Mouse (Mus musculus) c-Kit-positive CD71-positive TER-119-positive erythroid progenitor cells, embryonic 14.5 days (primary cell): ENCODE results near the gene Gm20388.

Experiments
- DNase-seq: peaks from one replicate; pipeline ENCODE4 v3.0.0-alpha.2; 2013; ENCODE audit warnings: low spot score

Gene Gm20388

DNA sequence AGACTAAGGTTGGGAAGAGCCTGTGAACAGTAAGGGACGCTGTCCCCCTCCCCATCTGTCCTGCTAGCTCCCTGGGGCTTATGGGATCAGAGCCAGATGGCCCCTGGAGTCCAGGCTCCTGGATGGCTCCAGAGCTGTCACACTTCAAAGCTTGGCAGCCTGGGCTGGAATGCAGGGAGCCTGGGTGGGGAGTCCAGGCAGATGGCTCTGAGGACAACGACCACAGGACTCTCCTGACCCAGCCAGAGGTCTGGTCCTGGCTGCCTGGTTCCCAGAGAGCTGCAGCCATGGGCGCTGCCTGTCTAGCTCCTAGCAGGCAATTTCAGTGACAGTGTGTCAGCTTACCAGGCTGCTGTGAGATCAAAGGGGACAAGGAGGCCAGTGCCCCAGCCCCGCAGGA is 984.4 kb downstream of the Gm20388 start:
- DNase-seq, result no peak

GRCm38 (mm10) chr8:120895600-120895999 is 985.0 kb downstream of the Gm20388 start:
- DNase-seq, result no peak

- no peak for DNase-seq
These were observed 985.6 kb downstream of the Gm20388 start for GRCm38 (mm10) chr8:120896203-120896602.

DNA sequence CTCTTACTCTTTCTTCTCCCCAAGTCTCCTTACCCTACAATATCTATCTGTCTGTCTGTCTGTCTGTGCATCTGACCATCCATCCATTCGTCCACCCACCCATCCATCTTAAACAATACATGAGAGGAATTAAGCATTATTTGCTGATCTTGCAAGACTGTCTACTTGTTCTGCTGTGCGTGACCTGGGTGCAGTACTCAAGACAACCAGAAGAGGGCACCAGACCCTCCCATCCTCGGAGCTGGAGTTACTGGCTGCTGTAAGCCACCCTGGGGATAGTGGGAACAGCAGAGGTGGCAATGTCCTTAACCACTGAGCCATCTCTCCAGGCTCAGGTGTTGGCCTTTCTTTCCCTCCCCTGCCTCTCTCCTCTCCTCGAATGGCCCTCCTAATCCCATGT is 987.4 kb downstream of the Gm20388 start:
- peak; percentile 30 for DNase-seq

- DNase-seq, result no peak
These were observed 988.3 kb downstream of the Gm20388 start for GRCm38 (mm10) chr8:120898828-120899407.

GRCm38 (mm10) chr8:120902346-120902745 is 991.7 kb downstream of the Gm20388 start:
- DNase-seq, result no peak

DNA sequence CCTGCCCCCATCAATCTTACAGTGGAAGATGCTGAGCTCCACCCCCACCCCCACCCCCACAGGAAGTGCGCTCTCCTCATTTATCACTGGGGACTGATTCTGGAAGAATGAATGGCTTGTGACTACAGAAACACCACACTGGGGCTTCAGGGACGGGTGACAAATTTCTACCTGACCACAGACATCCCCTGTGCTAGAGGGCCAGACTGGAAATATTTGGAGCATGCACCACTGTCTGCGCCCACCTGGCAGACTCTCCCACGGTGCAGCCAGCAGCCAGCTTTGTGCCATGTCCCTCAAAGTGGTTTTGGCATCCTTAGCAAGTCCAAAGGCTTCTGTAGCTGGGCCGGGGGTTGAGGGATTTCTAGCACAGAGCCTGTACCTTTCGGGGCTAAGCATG is 997.0 kb downstream of the Gm20388 start:
- no peak for DNase-seq

- DNase-seq, result no peak
These were observed 1000.3 kb downstream of the Gm20388 start for GRCm38 (mm10) chr8:120910936-120911335.

DNA sequence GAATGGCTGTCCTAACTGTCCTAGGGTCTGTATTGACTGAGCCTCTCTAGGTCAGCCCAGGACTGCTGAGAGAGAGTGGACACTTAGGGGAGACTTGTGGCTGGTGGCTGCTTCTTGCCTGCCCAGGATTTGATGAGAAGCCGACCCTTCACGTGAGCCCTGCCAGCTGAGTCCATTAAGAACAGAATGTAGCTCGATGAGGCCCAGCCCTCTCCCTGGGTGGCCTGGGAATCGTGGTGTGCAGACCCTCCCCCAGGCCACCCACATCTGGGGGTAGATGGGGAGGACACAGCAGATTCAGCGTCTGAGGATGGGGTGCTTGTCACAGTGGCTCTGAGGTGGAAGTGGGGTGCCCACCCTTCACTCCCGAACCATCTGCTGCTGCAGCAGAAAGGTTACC is 1001.8 kb downstream of the Gm20388 start:
- no peak for DNase-seq

DNA sequence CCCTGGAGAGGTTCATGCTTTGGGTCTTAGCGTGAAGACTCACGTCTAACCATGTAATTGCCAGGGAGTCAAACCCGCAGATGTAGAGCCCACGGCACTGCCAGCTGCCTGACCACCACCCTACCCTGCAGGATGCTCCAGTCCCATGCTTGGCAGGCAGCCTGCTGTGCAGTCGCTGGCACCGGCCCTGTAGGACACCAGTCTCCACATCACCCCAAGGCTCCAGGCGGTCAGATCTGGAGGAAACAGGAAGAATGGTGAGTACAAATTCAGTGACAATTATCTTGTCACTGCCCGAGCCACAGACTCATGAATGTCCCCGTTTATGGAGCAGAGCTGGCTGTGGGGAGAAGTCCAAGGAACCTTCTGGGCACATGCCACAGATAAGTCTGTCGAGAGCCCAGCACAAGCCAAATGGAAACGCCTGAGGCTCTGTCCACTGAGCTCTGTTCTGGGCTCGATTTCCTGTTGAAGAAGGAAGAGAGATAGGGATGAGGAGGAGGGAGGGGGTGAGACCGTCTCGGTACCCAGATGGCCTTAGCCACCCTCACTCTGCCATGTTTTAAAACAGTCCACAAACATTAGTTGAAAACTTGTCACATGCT is 1006.3 kb downstream of the Gm20388 start:
- no peak for DNase-seq

- DNase-seq, result no peak
These were observed 1009.9 kb downstream of the Gm20388 start for GRCm38 (mm10) chr8:120920527-120920926.

GRCm38 (mm10) chr8:120926201-120926600 is 1015.6 kb downstream of the Gm20388 start:
- DNase-seq, result no peak

DNA sequence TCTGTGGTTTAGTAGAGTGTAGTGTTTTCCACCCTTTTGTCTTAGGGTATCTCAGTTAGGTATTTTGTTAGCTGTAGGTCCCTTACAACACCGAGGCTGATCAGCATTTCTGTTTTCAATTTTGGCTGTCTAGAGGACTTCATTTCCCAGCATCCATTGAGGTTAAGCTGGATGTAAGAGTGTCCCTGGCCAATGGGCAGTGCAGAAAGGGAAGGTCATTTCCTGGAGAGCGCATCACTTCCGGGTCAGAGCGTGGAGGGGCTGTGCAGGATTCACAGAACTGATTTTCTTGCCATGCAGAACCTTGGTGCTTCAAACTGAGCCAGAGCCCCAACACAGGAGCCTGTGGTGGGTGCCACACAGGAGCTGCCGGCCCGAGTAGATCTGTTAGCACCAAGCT is 1017.4 kb downstream of the Gm20388 start:
- DNase-seq, result no peak

- no peak for DNase-seq
These were observed 1024.0 kb downstream of the Gm20388 start for GRCm38 (mm10) chr8:120934596-120934995.

GRCm38 (mm10) chr8:120936685-120937084 is 1026.0 kb downstream of the Gm20388 start:
- DNase-seq, result no peak

- no peak for DNase-seq
These were observed 1026.8 kb downstream of the Gm20388 start for GRCm38 (mm10) chr8:120937474-120937873.

- no peak for DNase-seq
These were observed 1029.6 kb downstream of the Gm20388 start for GRCm38 (mm10) chr8:120940287-120940686.

DNA sequence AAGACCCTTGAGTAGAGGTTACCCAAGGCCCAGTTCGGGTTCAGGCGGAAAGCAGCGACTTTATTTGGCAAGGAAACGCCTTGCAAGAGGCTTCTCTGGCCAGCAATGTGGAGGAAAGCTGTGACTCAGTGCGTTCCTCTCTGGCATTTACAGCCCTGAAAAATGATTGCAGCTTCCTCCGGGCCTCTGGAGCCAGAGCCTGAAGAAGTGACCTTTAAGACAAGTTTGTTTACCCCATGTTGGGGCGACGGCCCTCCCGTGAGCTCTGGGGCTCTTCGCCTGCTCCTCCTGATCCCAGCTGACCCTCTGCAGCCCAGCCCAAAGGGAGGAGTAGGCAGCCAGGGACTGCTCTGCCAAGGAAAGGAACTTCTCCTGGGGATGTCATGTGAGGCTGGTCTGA is 1036.6 kb downstream of the Gm20388 start:
- no peak for DNase-seq

DNA sequence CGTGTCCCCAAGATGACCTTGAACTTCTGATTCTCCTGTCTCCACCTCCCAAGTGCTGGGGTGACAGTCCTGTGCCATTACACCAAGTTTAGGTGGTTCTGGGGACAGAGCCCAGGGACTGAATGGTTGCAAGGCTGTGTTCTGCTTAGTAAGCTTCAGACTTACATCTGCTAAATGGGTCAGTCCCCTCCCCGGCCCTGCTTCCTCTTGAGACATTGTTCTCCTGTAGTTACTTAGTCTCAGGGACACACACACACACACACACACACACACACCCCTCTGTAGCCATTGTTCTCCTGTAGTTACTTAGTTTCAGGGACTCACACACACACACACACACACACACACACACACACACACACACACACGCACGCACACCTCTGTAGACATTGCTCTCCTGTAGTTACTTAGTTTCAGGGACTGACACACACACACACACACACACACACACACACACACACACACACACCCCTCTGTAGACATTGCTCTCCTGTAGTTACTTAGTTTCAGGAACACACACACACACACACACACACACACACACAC is 1037.5 kb downstream of the Gm20388 start:
- no peak for DNase-seq

DNA sequence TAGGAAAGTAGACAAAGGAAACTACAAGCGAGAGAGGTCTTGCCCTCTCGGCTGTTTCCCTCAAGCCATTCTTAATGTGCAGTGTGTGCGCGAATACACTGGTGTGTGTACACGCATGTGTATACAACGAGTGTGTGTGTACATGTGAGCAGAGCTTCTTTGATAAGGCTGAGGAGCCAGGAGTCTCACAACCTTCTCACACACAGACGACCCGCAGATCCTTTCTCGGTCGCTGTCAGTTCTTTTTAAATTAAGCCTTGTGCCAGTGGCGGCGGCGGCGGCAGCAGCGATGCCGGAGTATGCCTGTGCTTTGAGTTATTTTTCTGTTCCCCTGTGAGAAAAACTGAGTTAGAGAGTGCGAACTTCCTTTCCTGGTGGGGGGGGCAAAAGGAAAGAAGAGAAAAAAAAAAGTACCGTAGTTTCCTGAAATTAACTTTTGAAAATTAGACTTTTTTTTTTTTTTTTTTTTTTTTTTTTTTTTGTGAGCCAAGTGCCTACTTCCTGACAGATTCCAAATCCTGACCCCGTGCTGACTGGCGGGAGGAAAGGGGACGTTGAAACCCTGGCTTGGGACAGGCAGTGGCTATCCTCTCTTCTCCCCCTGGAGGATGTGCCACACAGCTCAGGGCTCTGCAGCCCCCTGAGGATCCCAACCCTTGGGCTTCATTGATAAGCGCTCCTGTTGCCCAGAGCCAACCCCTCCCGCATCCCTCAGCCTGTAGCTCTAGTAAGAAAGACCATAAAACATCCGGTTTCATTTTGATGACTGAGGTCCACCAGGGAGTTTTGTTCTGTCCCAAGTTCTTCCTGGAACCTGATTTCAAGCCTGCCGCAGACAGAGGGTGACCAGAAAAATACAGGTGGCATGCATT is 1038.2 kb downstream of the Gm20388 start:
- DNase-seq, result no peak

- no peak for DNase-seq
These were observed 1040.1 kb downstream of the Gm20388 start for GRCm38 (mm10) chr8:120950674-120951218.

DNA sequence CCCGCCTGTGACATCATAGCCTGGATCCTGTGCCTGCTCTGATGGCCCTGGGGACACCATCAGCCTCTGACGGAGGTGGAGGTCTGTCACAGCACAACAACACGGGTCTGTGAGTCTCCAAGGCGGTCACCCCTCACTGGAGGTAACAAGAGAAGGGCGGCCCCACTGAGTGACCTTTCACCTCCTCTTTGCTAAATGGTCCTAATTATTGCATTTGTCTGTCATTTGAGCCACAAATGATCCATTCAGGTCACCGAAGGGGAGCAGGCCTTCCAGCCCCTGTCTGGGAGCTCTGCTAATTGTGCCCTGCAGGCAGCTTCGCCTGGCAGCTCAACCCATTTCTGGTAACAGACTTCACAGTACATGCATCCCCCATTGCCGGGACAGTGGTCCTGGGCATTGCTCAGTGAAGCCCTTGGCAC is 1048.8 kb downstream of the Gm20388 start:
- DNase-seq, result no peak
